In genomic region chr13:91471566-91471965, GRCm38 (mm10) we compare ENCODE assay signal across 17 mouse cellular contexts. TPM values are rescaled to one million over a fixed set of nuclear protein-coding genes. Genes with fewer than 3 reads are reported as not detected.
DNase-seq lines count a peak whose midpoint lies in the region; ATAC-seq and TF ChIP-seq lines count a peak whose summit lies in the region.
"Had no signal": no experiment of that assay in that cellular context is flagged by ENCODE, and none has a peak within 500 bp of the region (broad histone marks: within the 10 kb centered on the region; RNA-seq: fewer than 3 reads in every experiment).

No protein-coding gene starts in this region.

- no peaks in the 10 kb centered on the region for H3K36me3 ChIP-seq in kidney, adult 2 months (ENCODE audit: control insufficient read depth, insufficient read depth, low read length)
- H3K36me3 ChIP-seq in kidney, embryonic 15.5 days: no peaks in the 10 kb centered on the region
- H3K36me3 ChIP-seq in MEL (ENCODE audit: control insufficient read depth in 1 of 2, insufficient read depth in 2 of 2, low read length in 2 of 2): peaks cover 0 to 17% of the 10 kb centered on the region in 2 experiments; a peak in 3 of 4 replicates
- H3K36me3 ChIP-seq: embryonic facial prominence, embryonic 15.5 days; limb, embryonic 12.5 days had no signal

- 0 out of 2 replicates have a peak, but pooled peaks cover 4% of the 10 kb centered on the region for H3K4me1 ChIP-seq in kidney, adult 2 months (ENCODE audit: control insufficient read depth, insufficient read depth, low read length)
- H3K4me1 ChIP-seq in kidney, embryonic 15.5 days: 0 out of 2 replicates have a peak, but pooled peaks cover 3% of the 10 kb centered on the region
- peaks cover 6 to 20% of the 10 kb centered on the region in 2 experiments; a peak in 3 of 4 replicates for H3K4me1 ChIP-seq in MEL (ENCODE audit: control insufficient read depth in 1 of 2, insufficient read depth in 2 of 2, low read length in 2 of 2)

- no peak for TF ChIP-seq CTCF in kidney, adult 2 months (conservative IDR thresholded peaks at IDR 0.05; ENCODE audit: insufficient read depth, insufficient read length, low read depth, low read length)
- no peak for TF ChIP-seq CTCF in MEL (IDR thresholded peaks at IDR 0.05 in 2 of 3, conservative IDR thresholded peaks at IDR 0.05 in 1 of 3; ENCODE audit: control insufficient read depth in 1 of 3, insufficient read depth in 1 of 3, low read depth in 2 of 3, low read length in 3 of 3, poor library complexity in 1 of 3, severe bottlenecking in 1 of 3)

- H3K4me3 ChIP-seq in kidney, adult 2 months (ENCODE audit: insufficient read depth, low read depth, low read length): no peak overlapping the region
- H3K4me3 ChIP-seq in kidney, embryonic 15.5 days (replicated peaks): no peak overlapping the region
- no peak overlapping the region for H3K4me3 ChIP-seq in MEL (ENCODE audit: control insufficient read depth in 1 of 2, insufficient read depth in 1 of 2, low read depth in 2 of 2, low read length in 2 of 2)
- H3K4me3 ChIP-seq: embryonic facial prominence, embryonic 15.5 days; forebrain, embryonic 10.5 days; limb, embryonic 12.5 days had no signal

- H3K9me3 ChIP-seq in kidney, embryonic 15.5 days (replicated peaks): no peaks in the 10 kb centered on the region
- no peaks in the 10 kb centered on the region for H3K9me3 ChIP-seq in MEL (replicated peaks; ENCODE audit: insufficient read depth, low read length)
- H3K9me3 ChIP-seq: embryonic facial prominence, embryonic 15.5 days; forebrain, embryonic 10.5 days had no signal

- TF ChIP-seq RAD21 in MEL (IDR thresholded peaks at IDR 0.05; ENCODE audit: low read depth, low read length): no peak

- TF ChIP-seq POLR2A in kidney, adult 2 months (IDR thresholded peaks at IDR 0.05; ENCODE audit: low read depth, low read length): no peak
- TF ChIP-seq POLR2A in MEL (IDR thresholded peaks at IDR 0.05; ENCODE audit: control insufficient read depth in 1 of 2, insufficient read depth in 1 of 2, low read depth in 1 of 2, low read length in 2 of 2, poor library complexity in 1 of 2): no peak

- H3K9ac ChIP-seq in kidney, embryonic 15.5 days: no peak overlapping the region
- H3K9ac ChIP-seq in MEL (ENCODE audit: control insufficient read depth, low read depth, low read length, poor library complexity, severe bottlenecking): no peak overlapping the region
- H3K9ac ChIP-seq: embryonic facial prominence, embryonic 15.5 days; hindbrain, embryonic 14.5 days; limb, embryonic 12.5 days; liver, embryonic 14.5 days had no signal

- H3K27me3 ChIP-seq in kidney, adult 2 months (replicated peaks; ENCODE audit: control insufficient read depth, insufficient read depth, low read length): no peaks in the 10 kb centered on the region
- H3K27me3 ChIP-seq in kidney, embryonic 15.5 days: no peaks in the 10 kb centered on the region
- no peaks in the 10 kb centered on the region for H3K27me3 ChIP-seq in MEL (ENCODE audit: control insufficient read depth in 1 of 2, insufficient read depth in 2 of 2, low read length in 2 of 2)
- H3K27me3 ChIP-seq: embryonic facial prominence, embryonic 15.5 days; limb, embryonic 12.5 days had no signal

- TF ChIP-seq EP300 in MEL (IDR thresholded peaks at IDR 0.05; ENCODE audit: low read depth in 1 of 2, low read length in 2 of 2): peak in 1 of 2 experiments; percentile 35; a peak in 1 of 4 replicates

- peaks cover 18% of the 10 kb centered on the region for H3K79me2 ChIP-seq in MEL (ENCODE audit: control insufficient read depth, insufficient read depth, low read length, poor library complexity)

- WGBS in kidney, adult 2 months: 42% methylated on average over 2 of the region's 2 CpGs
- WGBS in kidney, embryonic 15.5 days: 59% methylated on average over 2 of the region's 2 CpGs

- DNase-seq in heart, adult 11 months: peak; percentile 82
- DNase-seq in heart, adult 9 months (ENCODE audit: low spot score in 2 of 2): no peak
- peak; percentile 54 for DNase-seq in kidney, adult 2 months
- DNase-seq in MEL (ENCODE audit: low read depth, low spot score): peak; percentile 41
- DNase-seq in cerebellum, adult 9-11 months: peak; percentile 18
- no peak for DNase-seq in urinary bladder, adult 2 months (ENCODE audit: low spot score)
- DNase-seq: embryo, embryonic 11 days; gastrocnemius, postnatal 14 days had no signal

- H3K27ac ChIP-seq in kidney, adult 2 months (ENCODE audit: insufficient read depth, low read depth, low read length): no peak overlapping the region
- no peak overlapping the region for H3K27ac ChIP-seq in kidney, embryonic 15.5 days
- H3K27ac ChIP-seq in MEL (ENCODE audit: control insufficient read depth, low read depth, low read length): no peak overlapping the region
- H3K27ac ChIP-seq: embryonic facial prominence, embryonic 15.5 days; forebrain, embryonic 10.5 days; hindbrain, embryonic 14.5 days; limb, embryonic 12.5 days had no signal

- no peak for ATAC-seq in kidney, embryonic 15.5 days (replicated peaks; ENCODE audit: low FRiP score)
- ATAC-seq: intestine, postnatal 0 days; lung, postnatal 0 days; midbrain, embryonic 16.5 days had no signal

- no peak overlapping the region for H3K4me2 ChIP-seq in kidney, embryonic 15.5 days
- H3K4me2 ChIP-seq: embryonic facial prominence, embryonic 15.5 days; hindbrain, embryonic 14.5 days; limb, embryonic 12.5 days had no signal

TF ChIP-seq in MEL, 35 proteins besides CTCF, POLR2A, EP300 and RAD21:
- no peak for TF ChIP-seq TBP (IDR thresholded peaks at IDR 0.05; ENCODE audit: low read depth, low read length)
- TF ChIP-seq KAT2A (conservative IDR thresholded peaks at IDR 0.05; ENCODE audit: low read depth, low read length): no peak
- no peak for TF ChIP-seq ZMIZ1 (IDR thresholded peaks at IDR 0.05; ENCODE audit: low read depth, low read length)
- no peak for TF ChIP-seq NRF1 (IDR thresholded peaks at IDR 0.05; ENCODE audit: insufficient read depth, low read depth, low read length, poor library complexity, severe bottlenecking)
- no peak for TF ChIP-seq GABPA (IDR thresholded peaks at IDR 0.05; ENCODE audit: low read depth, low read length)
- TF ChIP-seq MYB (IDR thresholded peaks at IDR 0.05; ENCODE audit: low read depth, low read length): no peak
- TF ChIP-seq NELFE (IDR thresholded peaks at IDR 0.05; ENCODE audit: low read depth, low read length): no peak
- TF ChIP-seq USF2 (IDR thresholded peaks at IDR 0.05; ENCODE audit: borderline replicate concordance in 1 of 2, insufficient read depth in 1 of 2, low read depth in 1 of 2, low read length in 2 of 2): no peak
- TF ChIP-seq JUND (IDR thresholded peaks at IDR 0.05; ENCODE audit: low read depth, low read length): no peak
- no peak for TF ChIP-seq USF1 (IDR thresholded peaks at IDR 0.05; ENCODE audit: low read depth, low read length)
- TF ChIP-seq MAX (IDR thresholded peaks at IDR 0.05; ENCODE audit: low read length): no peak
- TF ChIP-seq MAFK (IDR thresholded peaks at IDR 0.05; ENCODE audit: borderline replicate concordance, low read depth, low read length): no peak
- no peak for TF ChIP-seq POLR2AphosphoS5 (IDR thresholded peaks at IDR 0.05; ENCODE audit: borderline replicate concordance, low read depth, low read length)
- TF ChIP-seq E2F4 (IDR thresholded peaks at IDR 0.05; ENCODE audit: borderline replicate concordance, low read depth, low read length): no peak
- TF ChIP-seq ETS1 (IDR thresholded peaks at IDR 0.05; ENCODE audit: low read depth, low read length): no peak
- TF ChIP-seq UBTF (IDR thresholded peaks at IDR 0.05; ENCODE audit: borderline replicate concordance, insufficient read depth, low read depth, low read length): no peak
- TF ChIP-seq POLR2AphosphoS2 (IDR thresholded peaks at IDR 0.05; ENCODE audit: low read length): no peak
- TF ChIP-seq MXI1 (IDR thresholded peaks at IDR 0.05; ENCODE audit: low read depth, low read length): no peak
- TF ChIP-seq TCF12 (IDR thresholded peaks at IDR 0.05; ENCODE audit: low read depth, low read length): no peak

RNA-seq across cellular contexts. Expression of gene Ssbp2, which starts 11.5 kb away (rescaled TPM):
- 18.1 and 19.4 TPM in 2 replicates for polyA plus RNA-seq in kidney, adult 2 months (2012; rRNA removed)
- polyA plus RNA-seq in kidney, embryonic 15.5 days (2015; fragmentation: Nextera tagmentation; extraction: Ambion mirVana): 123 and 125 TPM in 2 replicates
- 12.6 and 14.3 TPM in 2 replicates for total RNA-seq in MEL (2012; rRNA removed)
- polyA plus RNA-seq in MEL (2012; ENCODE audit: insufficient read depth in 1 of 2, insufficient read length in 2 of 2, low read depth in 1 of 2, low replicate concordance in 2 of 2, missing spikeins in 1 of 2): 10 to 100 TPM in 1 of 2 experiments, not detected in 1; 38.4 TPM
- 74.8 and 92.7 TPM in 2 replicates for polyA plus RNA-seq in urinary bladder, adult 2 months (2012; rRNA removed)

Comparison
In these comparisons a context has a peak if more than half of its experiments do, and no peak if none do; other contexts are left out.
1. DNase-seq: peak in heart, adult 11 months (single experiment), kidney, adult 2 months (single experiment), MEL (single experiment) and cerebellum, adult 9-11 months (single experiment); none in heart, adult 9 months (0 of 2) and urinary bladder, adult 2 months (single experiment).